Mouse (Mus musculus): Measurements from ENCODE around the gene Nox1. TPM values are rescaled to one million over a fixed set of nuclear protein-coding genes. Genes with fewer than 3 reads are reported as not detected.
A peak's percentile ranks its signal among the peaks of the same experiment; 100 is the strongest.

The Nox1 gene
- total RNA-seq, 2 experiments from 2014 or later: not detected

GRCm38 (mm10) chrX:134132295-134132694 is 89.5 kb downstream of the Nox1 start:
- DNase-seq (ENCODE audit: low spot score in 2 of 2): peak; percentile 6 to 11

GRCm38 (mm10) chrX:134128549-134128948 is 93.2 kb downstream of the Nox1 start:
- DNase-seq (ENCODE audit: low spot score in 2 of 2): no peak

GRCm38 (mm10) chrX:134116417-134116816 is 105.3 kb downstream of the Nox1 start:
- no peak for DNase-seq (ENCODE audit: low spot score in 2 of 2)

GRCm38 (mm10) chrX:134111767-134112166 is 110.0 kb downstream of the Nox1 start:
- DNase-seq (ENCODE audit: low spot score in 2 of 2): no peak

GRCm38 (mm10) chrX:134102641-134103040 is 119.1 kb downstream of the Nox1 start:
- peak in 1 of 2 experiments; percentile 5 for DNase-seq (ENCODE audit: low spot score in 2 of 2)

- no peak for DNase-seq (ENCODE audit: low spot score in 2 of 2)
These were observed 136.3 kb downstream of the Nox1 start for GRCm38 (mm10) chrX:134085453-134085852.

- DNase-seq (ENCODE audit: low spot score in 2 of 2): no peak
These were observed 162.0 kb downstream of the Nox1 start for GRCm38 (mm10) chrX:134059764-134060163.

- DNase-seq (ENCODE audit: low spot score in 2 of 2): peak; percentile 88 to 93
These were observed 162.6 kb downstream of the Nox1 start, which contains the start of gene Cstf2 for GRCm38 (mm10) chrX:134058987-134059712. Gene Cstf2 (plus strand): TSS chrX:134059187.

- DNase-seq (ENCODE audit: low spot score in 2 of 2): no peak
These were observed 163.5 kb downstream of the Nox1 start for GRCm38 (mm10) chrX:134058040-134058875.

GRCm38 (mm10) chrX:134056897-134057296 is 164.9 kb downstream of the Nox1 start:
- no peak for DNase-seq (ENCODE audit: low spot score in 2 of 2)

GRCm38 (mm10) chrX:134048994-134049393 is 172.8 kb downstream of the Nox1 start:
- DNase-seq (ENCODE audit: low spot score in 2 of 2): no peak

Small RNAs within 50 kb of the gene (microRNA-seq; reads per million reads assigned to microRNA genes)
- gene Mir3112: 0 reads per million in 2 experiments

Other genes with a start within 250 kb of the Nox1 start
- gene Sytl4, start 240.1 kb downstream of the Nox1 start, total RNA-seq (2021): under 1 TPM; 0.30 to 0.37 TPM
- gene Cstf2, start 162.8 kb downstream of the Nox1 start, total RNA-seq (2021): 100 to 1,000 TPM; 126 to 127 TPM
- 1 to 10 TPM; 1.3 to 1.8 TPM for gene Xkrx, start 59.9 kb downstream of the Nox1 start, total RNA-seq (2021)
- gene Arl13a, start 34.5 kb downstream of the Nox1 start, total RNA-seq (2021): not detected
- 10 to 100 TPM in 1 of 2 experiments, 1 to 10 TPM in 1; 9.8 to 11.6 TPM for gene Trmt2b, start 55.0 kb upstream of the Nox1 start, total RNA-seq (2021)
- gene Tmem35a, start 73.3 kb upstream of the Nox1 start, total RNA-seq (2021): 10 to 100 TPM; 64.0 to 64.1 TPM
- gene Cenpi, start 86.1 kb upstream of the Nox1 start, total RNA-seq (2021): under 1 TPM; 0.37 to 0.44 TPM
- 10 to 100 TPM; 49.4 to 55.2 TPM for gene Drp2, start 182.6 kb upstream of the Nox1 start, total RNA-seq (2021)